Mouse (Mus musculus) megakaryocyte-erythroid progenitor cell, adult 5 weeks (primary cell): ENCODE data around the gene Dusp27. TPM values are rescaled to one million over a fixed set of nuclear protein-coding genes. Genes with fewer than 3 reads are reported as not detected.

Experiments used
- polyA plus RNA-seq: library from polyadenylated mRNA; stranded (reverse); fragments of >175 nt; gene quantifications from 2 replicates; pipeline ENCODE4 v1.2.3, GENCODE M21; 2012

Dusp27 gene
- not detected in 2 replicates for polyA plus RNA-seq

DNA sequence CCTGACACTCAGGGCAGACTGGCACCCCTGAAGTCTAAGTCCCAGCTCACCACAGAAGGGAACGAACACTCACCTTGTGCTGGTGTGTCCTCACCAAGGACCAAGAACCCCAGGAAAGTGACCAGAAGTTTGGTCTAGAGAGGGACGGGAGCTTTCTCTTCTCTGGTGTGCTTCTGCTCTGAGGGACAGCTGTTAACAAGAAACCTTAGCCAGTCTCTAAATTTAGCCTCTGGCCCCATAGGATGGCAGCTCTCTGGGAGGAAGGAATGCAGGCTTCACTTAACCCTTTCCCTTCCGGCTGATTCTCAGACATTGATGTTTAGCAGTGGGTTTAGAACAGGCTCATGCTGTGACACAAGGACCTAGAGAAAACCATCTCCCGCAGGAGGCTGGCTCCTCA, at the start of gene Dusp27:
TSS of gene Dusp27 (minus strand) at position 204 of the 400 bp plus-strand sequence.

GRCm38 (mm10) chr1:166130224-166130860, 2.6 kb upstream of the Dusp27 start, which contains the start of gene Gpa33:
Gpa33 (plus strand) TSS chr1:166130238.

Other genes starting within 250 kb of the Dusp27 start
- 6.6 and 7.8 TPM in 2 replicates for gene Pou2f1, start 125.2 kb downstream of the Dusp27 start, polyA plus RNA-seq
- not detected in 2 replicates for gene Gpa33, start 2.3 kb upstream of the Dusp27 start, polyA plus RNA-seq
- not detected in 2 replicates for gene Mael, start 110.8 kb upstream of the Dusp27 start, polyA plus RNA-seq
- gene Ildr2, start 126.2 kb upstream of the Dusp27 start, polyA plus RNA-seq = 0.28 TPM in 1 of 2 replicates, not detected in the other